Mouse (Mus musculus) limb, embryonic 14.5 days (tissue): Measurements from ENCODE around the gene Id2. TPM values are rescaled to one million over a fixed set of nuclear protein-coding genes. Genes with fewer than 3 reads are reported as not detected.
A peak's percentile ranks its signal among the peaks of the same experiment; 100 is the strongest.

Experiments used
- ATAC-seq: fragments of 200-750 bp; cut with Nextera tagmentation; 2 replicates; pipeline ENCODE4 v1.8.0; 2017; ENCODE audit warnings: low read depth, moderate number of reproducible peaks, moderate TSS enrichment; ENCODE audit not compliant: low FRiP score
- DNase-seq: peaks from one replicate; pipeline ENCODE4 v3.0.0-alpha.2; 2015; ENCODE audit warnings: low spot score
- H3K27ac ChIP-seq: fragments of 300-500 bp; sonication (generic); replicated peaks from 2 replicates; pipeline ENCODE4 v1.5.1; 2014; ENCODE audit warnings: low read depth, mild to moderate bottlenecking, low read length, moderate library complexity, mixed read lengths
- H3K27me3 ChIP-seq: fragments of 300-500 bp; sonication (generic); 2 replicates; pipeline ENCODE4 v1.6.1; 2014; ENCODE audit warnings: low read length, mixed read lengths; ENCODE audit not compliant: control insufficient read depth, insufficient read depth
- H3K36me3 ChIP-seq: fragments of 300-500 bp; sonication (generic); 2 replicates; pipeline ENCODE4 v1.6.1; 2014; ENCODE audit warnings: mild to moderate bottlenecking, low read length, moderate library complexity, mixed read lengths; ENCODE audit not compliant: control insufficient read depth, insufficient read depth
- H3K4me1 ChIP-seq: fragments of 300-500 bp; sonication (generic); 2 replicates; pipeline ENCODE4 v1.6.1; 2014; ENCODE audit warnings: antibody characterized with exemption, low read length, mixed read lengths; ENCODE audit not compliant: control insufficient read depth, insufficient read depth
- H3K4me2 ChIP-seq: fragments of 300-500 bp; sonication (generic); replicated peaks from 2 replicates; pipeline ENCODE4 v1.6.1; 2014; ENCODE audit warnings: low read depth, mild to moderate bottlenecking, low read length, moderate library complexity; ENCODE audit not compliant: severe bottlenecking
- H3K4me3 ChIP-seq: fragments of 300-500 bp; sonication (generic); replicated peaks from 2 replicates; pipeline ENCODE4 v1.5.1; 2014; ENCODE audit warnings: low read length
- H3K9ac ChIP-seq: fragments of 300-500 bp; sonication (generic); 2 replicates; pipeline ENCODE4 v1.6.1; 2014; ENCODE audit warnings: mild to moderate bottlenecking, low read depth, low read length, moderate library complexity; ENCODE audit not compliant: severe bottlenecking
- H3K9me3 ChIP-seq: fragments of 300-500 bp; sonication (generic); 2 replicates; pipeline ENCODE4 v1.6.1; 2016; ENCODE audit warnings: low read length; ENCODE audit not compliant: control insufficient read depth
- POLR2A ChIP-seq: fragments of 200-500 bp; IDR thresholded peaks from 2 replicates; pipeline ENCODE4 v1.8.0; 2012; ENCODE audit warnings: inconsistent platforms, mild to moderate bottlenecking, moderate library complexity, borderline replicate concordance; ENCODE audit not compliant: insufficient read depth, insufficient read length; ENCODE audit errors: extremely low read depth
- WGBS: fragments of 180-500 bp; shearing (Covaris S2); extraction: QIAGEN DNeasy Blood & Tissue Kit; methylation state at CpG from one replicate; pipeline ENCODE4 v1.1.7; 2014; 5-methylcytosine and 5-hydroxymethylcytosine counted together
- polyA plus RNA-seq, 2 experiments: library from polyadenylated mRNA; depleted of rRNA in 1 of 2; stranded (reverse) in 1 of 2; unstranded in 1 of 2; fragments of >200 nt; fragmentation: Nextera tagmentation in 1 of 2; extraction: Ambion mirVana in 1 of 2; gene quantifications; 2 replicates each; pipeline versions ENCODE4 v1.2.1 to v1.2.3; 2012 to 2014

Id2 gene
- polyA plus RNA-seq, 2 experiments: 165 to 317 TPM

- H3K4me2 ChIP-seq: peak overlapping the region; percentile 95
- peak; percentile 22; the same call in 1 of the 2 replicates for TF ChIP-seq POLR2A
- H3K9me3 ChIP-seq: no peaks in the 10 kb centered on the region
- 0 out of 2 replicates have a peak, but pooled peaks have one; percentile 11 for ATAC-seq
- DNase-seq: peak; percentile 85
- no peaks in the 10 kb centered on the region for H3K36me3 ChIP-seq
- H3K4me1 ChIP-seq: peaks cover 26% of the 10 kb centered on the region
- peak overlapping the region; percentile 99 for H3K27ac ChIP-seq
- no peaks in the 10 kb centered on the region for H3K27me3 ChIP-seq
- H3K9ac ChIP-seq: peak overlapping the region; percentile 83
- WGBS: under 1% methylated on average over 53 of the region's 59 CpGs
- H3K4me3 ChIP-seq: peak overlapping the region; percentile 84
These were observed 3.7 kb upstream of the Id2 start for GRCm38 (mm10) chr12:25100411-25101217.

- peak overlapping the region; percentile 95 for H3K4me2 ChIP-seq
- no peaks in the 10 kb centered on the region for H3K36me3 ChIP-seq
- H3K9me3 ChIP-seq: no peaks in the 10 kb centered on the region
- TF ChIP-seq POLR2A: no peak
- under 1% methylated on average over 38 of the region's 38 CpGs for WGBS
- H3K4me1 ChIP-seq: peaks cover 26% of the 10 kb centered on the region
- no peaks in the 10 kb centered on the region for H3K27me3 ChIP-seq
- no peak for ATAC-seq
- H3K9ac ChIP-seq: peak overlapping the region; percentile 83
- H3K27ac ChIP-seq: peak overlapping the region; percentile 99
- peak; percentile 69 for DNase-seq
- peak overlapping the region; percentile 84 for H3K4me3 ChIP-seq
These were observed 2.8 kb upstream of the Id2 start for GRCm38 (mm10) chr12:25099563-25100408.

GRCm38 (mm10) chr12:25099313-25099562 lies 2.3 kb upstream of the Id2 start:
- peak overlapping the region; percentile 84 for H3K4me3 ChIP-seq
- no peaks in the 10 kb centered on the region for H3K36me3 ChIP-seq
- peak overlapping the region; percentile 95 for H3K4me2 ChIP-seq
- no peak for DNase-seq
- H3K9ac ChIP-seq: peak overlapping the region; percentile 83
- H3K27ac ChIP-seq: peak overlapping the region; percentile 99
- peaks cover 26% of the 10 kb centered on the region for H3K4me1 ChIP-seq
- H3K9me3 ChIP-seq: no peaks in the 10 kb centered on the region
- no peaks in the 10 kb centered on the region for H3K27me3 ChIP-seq
- ATAC-seq: peak; percentile 28
- TF ChIP-seq POLR2A: no peak
- 2% methylated on average over 9 of the region's 9 CpGs for WGBS

- ATAC-seq (peak; percentile 79), DNase-seq (peak; percentile 95)
- H3K4me2 ChIP-seq: peak overlapping the region; percentile 95
- H3K4me3 ChIP-seq: peak overlapping the region; percentile 84
- 0 out of 2 replicates have a peak, but pooled peaks have one; percentile 47 for TF ChIP-seq POLR2A
- H3K4me1 ChIP-seq: peaks cover 23% of the 10 kb centered on the region
- H3K36me3 ChIP-seq: no peaks in the 10 kb centered on the region
- H3K27ac ChIP-seq: peak overlapping the region; percentile 99
- no peaks in the 10 kb centered on the region for H3K27me3 ChIP-seq
- no peaks in the 10 kb centered on the region for H3K9me3 ChIP-seq
- under 1% methylated on average over 58 of the region's 61 CpGs for WGBS
- H3K9ac ChIP-seq: peak overlapping the region; percentile 83
These were observed 1.8 kb upstream of the Id2 start for GRCm38 (mm10) chr12:25098561-25099312.

- 0% methylated on average over 10 of the region's 10 CpGs for WGBS
- Histone ChIP-seq H3K4me1 (peaks cover 28% of the 10 kb centered on the region), H3K4me2 (peak overlapping the region; percentile 95), H3K4me3 (peak overlapping the region; percentile 84), H3K27me3 (no peaks in the 10 kb centered on the region), H3K27ac (peak overlapping the region; percentile 99), H3K9ac (peak overlapping the region; percentile 83), H3K9me3 (no peaks in the 10 kb centered on the region), H3K36me3 (no peaks in the 10 kb centered on the region)
- DNase-seq: no peak
- ATAC-seq: 0 out of 2 replicates have a peak, but pooled peaks have one; percentile 0
- no peak for TF ChIP-seq POLR2A
These were observed 1.2 kb upstream of the Id2 start for GRCm38 (mm10) chr12:25098161-25098550.
